Mouse (Mus musculus): ENCODE data around the gene Tet1.

- TF ChIP-seq POLR2A (IDR thresholded peaks at IDR 0.05; ENCODE audit: control insufficient read depth, low read depth, low read length), result no peak
- no peak for TF ChIP-seq CTCF (IDR thresholded peaks at IDR 0.05; ENCODE audit: control insufficient read depth, insufficient read depth, insufficient replicate concordance, low read depth, low read length)
Observed at GRCm38 (mm10) chr10:62851578-62851977, 57.2 kb downstream of the Tet1 start.

All from testis, adult 2 months (tissue).